Mouse (Mus musculus) spleen, postnatal 10 days (tissue): Measurements from ENCODE around the gene Prkg1.

ENCODE experiments used
- DNase-seq, 2 experiments: peaks; one replicate each; pipeline ENCODE4 v3.0.0; 2021 to 2022; ENCODE audit warnings: low spot score in 2 of 2

The Prkg1 gene

DNA sequence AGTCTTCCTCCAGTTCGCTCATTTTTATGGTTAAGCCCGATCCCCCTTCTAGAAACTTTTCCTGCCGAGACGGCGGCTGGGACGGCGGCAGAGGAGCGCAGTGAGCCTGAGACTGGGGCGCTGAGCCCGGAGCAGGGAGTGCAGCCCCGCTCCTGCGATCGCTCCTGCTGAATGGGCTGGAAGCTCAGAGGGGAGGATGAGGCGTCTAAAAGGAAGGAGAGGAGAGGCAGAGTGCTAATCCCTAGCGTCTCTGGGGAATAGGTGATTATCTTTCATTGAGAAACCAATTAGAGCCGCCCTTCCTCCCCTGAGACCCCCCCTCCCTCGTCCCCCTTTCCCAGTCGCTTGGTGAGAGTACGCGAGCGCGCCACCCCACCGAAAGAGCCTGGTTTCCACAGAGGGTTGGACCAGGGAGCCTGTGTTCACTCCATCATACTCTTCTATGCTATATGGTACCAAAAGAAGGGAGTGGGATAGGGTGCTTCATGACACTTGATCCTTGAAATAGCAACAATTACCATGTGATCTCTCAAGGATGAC lies at the start of gene Prkg1:
Prkg1 (minus strand) TSS at position 233 of the 540 bp plus-strand sequence.
- DNase-seq: peak in 1 of 2 experiments; percentile 15

DNA sequence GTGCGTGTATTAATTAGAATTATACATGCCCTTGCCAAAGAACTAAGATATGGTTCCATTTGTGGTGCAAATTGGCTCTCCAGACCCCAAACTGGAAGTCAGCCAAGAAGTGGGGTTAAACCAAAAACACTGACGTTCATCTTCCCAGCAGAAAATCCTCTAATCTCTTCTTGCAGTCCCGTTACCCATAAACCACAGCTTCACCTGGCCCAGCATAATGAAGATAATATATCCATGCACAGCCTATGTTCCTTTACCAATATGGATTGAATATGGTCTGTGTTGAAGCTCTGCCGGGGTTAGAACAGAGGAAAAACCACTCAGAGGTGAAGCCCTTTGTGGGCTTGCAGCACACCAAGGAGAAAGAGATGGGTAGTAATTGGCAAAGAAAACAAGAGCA lies 48.3 kb upstream of the Prkg1 start:
- DNase-seq: no peak

DNA sequence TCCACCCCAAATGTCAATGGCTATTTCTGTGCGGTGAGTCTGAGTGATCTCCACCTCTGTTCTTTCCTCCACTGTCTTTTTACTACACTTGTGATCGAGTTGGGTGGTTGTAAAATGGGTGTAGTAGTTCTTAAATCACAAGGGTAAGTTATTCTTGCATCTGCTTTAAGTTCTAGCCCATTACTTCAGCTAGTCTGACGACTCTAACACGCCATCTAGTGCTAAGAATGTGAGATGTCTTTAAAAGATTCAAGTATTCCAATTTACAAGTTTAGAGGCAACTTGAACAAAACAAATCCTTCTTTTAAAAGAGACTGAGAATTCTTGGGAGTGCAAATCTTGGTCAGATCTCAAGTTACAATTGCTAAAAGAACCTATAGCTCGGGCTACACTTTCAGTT lies 46.5 kb upstream of the Prkg1 start:
- no peak for DNase-seq

DNA sequence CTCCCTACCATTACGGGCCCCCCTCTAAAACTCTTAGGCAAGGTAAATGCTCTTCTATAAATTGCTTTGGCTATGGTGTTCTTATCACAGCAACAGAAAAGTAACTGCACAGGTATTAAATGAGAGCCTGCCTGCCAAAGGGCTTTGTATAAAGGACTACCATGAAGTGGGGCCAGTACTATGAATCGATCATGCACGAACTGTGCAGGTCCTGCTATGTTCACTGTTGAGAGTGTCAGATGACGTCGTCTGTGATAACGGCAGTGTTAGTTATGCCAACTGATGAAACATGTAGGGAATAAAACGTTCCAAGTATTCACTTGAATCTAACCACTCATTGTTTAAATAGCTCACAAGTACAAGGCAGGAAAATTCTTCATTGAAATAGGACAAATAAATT lies 40.6 kb upstream of the Prkg1 start:
- DNase-seq: no peak

DNA sequence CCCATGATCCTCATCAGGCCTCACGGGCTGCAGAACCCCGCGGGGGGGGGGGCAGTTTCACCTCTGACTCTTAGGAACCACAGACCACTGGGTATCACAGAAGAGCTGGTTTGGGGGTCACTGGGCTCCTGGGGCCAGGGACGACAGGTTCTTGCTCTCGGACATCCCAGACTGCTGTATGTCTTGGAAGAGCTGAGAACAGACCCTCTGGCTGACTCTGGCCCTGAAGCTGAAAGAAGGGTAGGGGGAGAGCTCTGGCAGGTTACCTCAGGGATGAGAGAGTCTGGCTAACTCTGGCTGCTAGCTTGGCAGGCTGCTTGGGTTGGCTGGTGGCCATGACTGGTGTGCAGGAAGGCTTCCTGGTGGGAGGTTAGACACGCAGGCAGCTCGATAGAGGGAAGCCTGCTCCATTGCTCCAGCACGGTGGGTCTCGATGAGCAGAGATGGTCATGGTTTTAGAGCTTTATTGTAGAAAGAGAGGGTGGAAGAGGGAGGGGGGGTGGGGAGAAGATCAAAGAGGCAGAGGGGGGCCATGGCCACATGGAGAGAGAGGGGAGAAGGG lies 30.7 kb upstream of the Prkg1 start:
- no peak for DNase-seq

DNA sequence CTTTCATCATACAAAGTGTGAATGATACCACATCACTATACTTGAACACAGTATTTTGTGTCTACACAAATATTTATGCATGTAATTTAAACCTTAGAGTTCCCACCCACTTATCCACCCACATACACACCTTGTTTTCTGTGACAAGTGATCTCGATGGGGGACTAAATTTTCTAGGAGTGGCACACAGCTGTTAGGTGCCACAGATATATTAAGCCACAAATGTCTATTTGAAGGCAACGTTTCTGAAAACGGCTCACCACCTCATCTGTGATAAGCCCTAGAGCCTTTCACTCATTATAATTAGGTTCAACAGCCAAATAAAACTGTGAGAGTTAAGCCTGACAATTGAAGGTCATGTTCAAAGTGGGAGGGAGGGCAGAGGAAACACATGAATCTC lies 26.9 kb upstream of the Prkg1 start:
- no peak for DNase-seq

DNA sequence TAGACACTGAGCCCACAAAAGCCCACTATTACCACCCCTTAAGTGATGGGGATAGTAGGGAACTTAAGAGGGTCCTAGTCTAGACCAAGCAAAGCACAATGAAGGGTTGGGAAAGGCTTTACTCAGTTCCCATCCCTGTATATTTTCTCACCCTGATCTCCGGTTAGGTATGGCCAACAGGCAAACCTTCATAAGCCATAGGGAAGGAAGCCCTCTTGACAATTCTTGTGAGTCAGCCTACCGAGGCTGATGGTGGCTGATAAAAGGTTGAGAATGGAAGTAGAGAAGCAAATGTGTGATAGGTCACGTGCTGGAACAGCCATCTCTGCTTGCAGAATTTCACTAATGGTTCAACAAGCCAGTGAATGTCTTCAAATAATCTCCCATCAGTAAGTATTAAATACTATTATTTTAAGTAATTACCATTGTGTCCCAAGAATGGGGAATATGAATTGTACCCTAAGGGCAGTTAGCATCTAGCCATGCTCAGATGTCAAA lies 16.7 kb upstream of the Prkg1 start:
- DNase-seq: no peak

DNA sequence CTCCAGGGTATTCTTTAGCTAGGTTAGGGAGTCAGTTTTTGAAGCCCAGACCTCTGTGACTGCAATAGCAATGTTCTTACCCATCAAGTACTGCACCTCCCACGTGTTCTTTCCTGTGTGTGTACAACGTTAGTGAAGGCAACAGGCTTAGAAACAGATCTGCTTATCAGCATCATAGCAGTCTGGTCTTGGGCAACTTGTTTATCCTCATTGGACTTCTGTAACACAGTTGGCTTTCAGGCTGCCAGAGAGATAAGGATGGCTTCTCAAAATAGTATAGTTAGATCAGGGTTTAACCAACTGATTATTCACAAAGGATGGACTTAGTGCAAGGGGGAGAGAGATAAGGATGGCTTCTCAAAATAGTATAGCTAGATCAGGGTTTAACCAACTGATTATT lies 16.2 kb upstream of the Prkg1 start:
- DNase-seq: no peak

DNA sequence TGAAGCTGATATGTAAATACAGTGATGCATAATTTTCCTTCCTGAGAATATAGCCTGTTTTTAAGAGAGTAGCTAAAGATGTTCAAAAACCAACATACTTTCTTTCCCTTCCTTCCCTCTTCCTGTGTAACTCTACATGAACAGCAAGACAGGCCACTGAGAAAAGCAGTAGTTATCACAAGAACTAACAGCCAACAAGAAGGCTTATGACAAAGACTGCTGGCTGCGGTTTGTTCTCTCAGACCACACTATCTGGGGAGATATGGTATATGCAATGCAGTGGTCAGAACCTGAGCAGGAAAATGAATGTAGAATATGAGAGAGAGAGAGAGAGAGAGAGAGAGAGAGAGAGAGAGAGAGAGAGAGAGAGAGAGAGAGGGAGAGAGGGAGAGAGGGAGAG lies 15.4 kb upstream of the Prkg1 start:
- DNase-seq: no peak

DNA sequence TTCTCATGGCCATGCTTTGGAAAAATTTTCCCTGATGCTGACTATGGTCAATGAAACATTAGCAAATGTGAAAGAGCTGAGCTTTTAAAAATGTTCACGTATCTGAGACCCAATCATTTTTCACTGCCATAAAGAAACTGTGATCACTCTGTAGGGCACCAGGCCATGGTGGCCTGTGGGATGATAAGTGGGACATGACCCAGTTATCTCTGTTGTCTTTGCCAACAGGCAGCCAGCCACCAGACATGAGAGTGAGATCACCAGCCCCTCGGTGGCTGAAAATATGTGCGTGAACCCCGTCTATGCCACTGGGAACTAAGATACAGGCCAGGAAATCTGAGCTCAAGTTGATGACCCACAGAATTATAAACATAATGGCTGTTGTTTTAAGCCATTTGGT lies 14.2 kb upstream of the Prkg1 start:
- no peak for DNase-seq

DNA sequence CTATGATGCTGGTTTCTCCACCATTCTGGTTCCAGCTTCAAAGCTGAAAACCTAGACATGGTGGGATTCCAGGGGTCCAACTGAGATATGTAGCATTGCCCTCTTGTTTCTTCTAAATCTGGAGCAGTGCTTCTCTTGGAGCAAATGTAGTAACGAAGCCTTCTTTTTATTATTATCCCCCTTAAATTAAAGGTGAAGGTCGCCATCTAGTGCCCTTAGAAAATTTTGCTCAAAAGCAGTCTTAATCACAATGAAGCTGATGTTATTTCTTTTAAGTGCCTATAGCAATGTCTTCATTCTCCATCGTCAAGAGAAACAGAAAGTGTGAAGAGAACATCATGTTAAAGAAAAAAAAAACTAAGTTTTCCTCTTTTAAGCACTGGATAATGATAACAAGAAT lies 2.2 kb upstream of the Prkg1 start:
- DNase-seq: no peak

DNA sequence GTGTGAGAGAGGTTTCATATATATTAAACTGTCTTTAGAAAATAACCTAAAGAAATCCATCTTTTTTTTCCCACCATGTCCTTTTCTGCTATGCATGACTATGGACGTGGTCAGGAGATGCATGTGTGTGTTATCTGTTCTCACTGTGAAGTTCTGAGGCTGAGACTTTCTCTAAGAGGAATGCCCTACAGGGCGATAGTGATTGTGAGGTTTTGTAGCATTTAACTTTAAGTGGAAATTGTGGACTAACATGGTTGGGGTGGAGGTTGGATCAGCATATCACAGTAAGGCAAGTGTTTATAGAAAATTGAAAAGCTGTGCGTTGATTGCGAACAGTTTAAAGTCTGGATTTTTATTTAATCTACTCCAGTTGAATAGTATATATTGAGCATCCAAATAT lies 618 bp upstream of the Prkg1 start:
- DNase-seq: no peak

DNA sequence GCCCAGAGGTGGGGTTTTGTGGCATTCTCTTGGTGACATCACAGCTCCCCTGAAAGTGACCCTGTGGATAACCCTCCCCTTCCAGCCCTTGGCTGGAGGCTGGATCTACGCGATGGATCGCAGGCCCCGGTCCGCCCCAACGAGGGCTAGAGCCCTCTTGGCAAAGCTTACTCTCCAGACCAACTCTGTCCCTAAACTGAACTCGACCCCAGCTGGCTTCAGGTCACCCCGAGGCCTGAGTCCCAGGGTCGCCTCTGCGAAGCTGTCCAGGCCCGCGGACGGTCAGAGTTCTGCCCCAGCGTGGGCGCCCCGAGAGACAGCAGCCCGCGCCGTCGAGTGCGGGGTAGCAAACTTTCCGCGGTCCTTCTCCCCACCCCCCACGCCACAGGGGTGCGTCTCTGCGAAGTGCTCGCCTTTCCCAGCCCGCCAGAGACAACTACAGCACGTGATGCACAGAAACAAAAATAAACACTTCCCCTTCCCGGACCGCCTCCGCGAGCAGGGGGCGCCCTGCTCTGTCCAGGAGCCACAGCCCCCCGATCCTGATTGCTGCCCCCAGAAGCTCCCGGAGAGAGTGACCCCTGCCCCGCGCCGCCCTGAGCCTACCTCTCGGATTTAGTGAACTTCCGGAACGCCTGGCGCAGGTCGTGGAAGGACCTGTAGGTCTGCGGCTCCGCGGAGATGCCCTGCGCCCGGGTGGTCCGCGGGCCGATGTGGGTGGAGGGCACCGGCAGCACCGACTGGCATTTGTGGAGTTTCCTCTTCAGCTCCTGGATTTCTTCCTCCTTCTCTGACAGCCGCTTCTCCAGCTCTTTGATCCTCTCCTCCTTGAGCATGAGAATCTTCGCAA lies 657 bp downstream of the Prkg1 start:
- DNase-seq: peak in 1 of 2 experiments; percentile 29

DNA sequence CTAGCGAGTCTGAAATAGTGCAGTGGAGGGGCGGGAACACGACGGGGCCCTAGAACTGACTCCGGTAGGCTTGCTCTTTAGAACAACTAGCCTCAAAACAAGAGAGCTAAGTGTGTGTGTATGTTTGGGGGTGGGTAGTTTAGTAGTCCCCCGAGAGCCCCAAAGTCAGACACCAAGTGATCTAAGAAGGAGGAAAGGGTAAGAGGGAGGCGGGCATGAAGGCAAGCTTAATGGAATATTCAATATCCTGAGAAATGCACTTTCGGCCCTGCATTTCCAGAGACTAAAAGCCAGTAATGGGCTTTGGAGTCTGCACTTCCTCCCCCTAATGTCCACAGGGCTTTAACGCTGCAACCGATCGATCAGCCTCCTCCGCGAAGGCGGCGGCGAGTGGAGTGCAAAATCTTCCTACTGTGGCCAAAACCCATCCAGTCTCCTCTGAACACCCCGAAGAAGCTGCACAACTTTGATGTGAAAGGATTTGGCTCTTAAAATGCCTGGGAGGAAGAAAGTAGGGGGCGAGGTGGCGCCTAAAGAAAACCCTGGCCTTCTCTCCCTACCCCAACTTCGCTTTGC lies 1.5 kb downstream of the Prkg1 start:
- DNase-seq: no peak

DNA sequence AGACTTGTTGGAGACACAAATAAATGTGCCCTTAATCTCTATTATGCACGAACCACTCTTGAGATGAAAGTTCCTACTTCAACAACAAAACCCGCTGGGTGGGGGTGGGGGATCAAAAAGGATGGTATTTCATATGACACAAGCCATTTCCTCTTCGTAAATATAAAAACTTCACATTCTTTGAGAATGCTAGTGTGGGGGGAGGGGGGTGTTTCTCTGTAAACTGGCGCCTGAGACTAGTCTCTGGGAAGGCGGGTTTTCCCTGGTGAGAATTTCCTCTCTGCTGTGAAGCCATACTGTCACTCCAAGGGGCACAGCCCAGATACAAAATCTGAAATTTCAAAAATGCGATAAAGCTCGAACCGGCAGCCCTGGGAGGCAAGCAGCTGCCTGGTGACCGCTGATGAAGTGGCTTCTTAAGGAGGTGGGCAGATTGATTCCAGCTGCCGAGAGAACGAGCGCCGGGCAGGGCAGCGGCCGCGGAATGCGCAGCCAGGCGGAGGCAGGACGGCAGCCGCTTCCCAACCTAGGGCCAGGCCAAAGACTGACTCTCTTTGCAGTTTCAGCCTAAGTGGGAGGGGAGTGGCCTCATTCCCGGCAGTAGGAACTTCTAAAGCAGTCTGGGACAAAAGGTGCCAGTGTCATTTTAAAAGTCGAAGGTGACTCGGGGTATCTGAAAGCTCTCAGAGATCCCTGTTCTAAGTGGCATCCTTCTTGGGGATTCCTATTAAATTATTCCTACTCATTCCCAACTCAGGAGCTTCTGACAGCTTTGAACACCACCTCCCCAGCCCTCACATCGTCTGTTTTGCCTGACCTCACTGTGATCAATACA lies 2.2 kb downstream of the Prkg1 start:
- peak in 1 of 2 experiments; percentile 16 for DNase-seq

DNA sequence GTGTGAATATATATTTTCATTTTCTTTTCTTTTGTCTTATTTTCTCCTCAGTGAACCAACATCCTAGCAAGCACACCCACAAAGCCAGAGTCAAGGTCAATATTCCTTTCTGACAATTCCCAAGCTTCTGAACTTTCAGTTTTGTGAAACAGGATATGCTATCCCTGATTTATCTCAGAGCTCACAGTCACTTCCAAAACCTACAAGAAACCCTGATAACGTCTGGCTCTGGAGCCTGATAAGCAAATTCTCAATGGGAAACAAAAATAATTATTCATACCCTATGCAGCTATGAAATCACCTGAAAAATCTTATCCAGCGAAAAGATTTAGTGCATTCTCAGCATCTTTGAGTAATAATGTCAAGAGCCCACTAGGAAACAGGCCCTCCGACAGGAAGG lies 5.0 kb downstream of the Prkg1 start:
- no peak for DNase-seq

DNA sequence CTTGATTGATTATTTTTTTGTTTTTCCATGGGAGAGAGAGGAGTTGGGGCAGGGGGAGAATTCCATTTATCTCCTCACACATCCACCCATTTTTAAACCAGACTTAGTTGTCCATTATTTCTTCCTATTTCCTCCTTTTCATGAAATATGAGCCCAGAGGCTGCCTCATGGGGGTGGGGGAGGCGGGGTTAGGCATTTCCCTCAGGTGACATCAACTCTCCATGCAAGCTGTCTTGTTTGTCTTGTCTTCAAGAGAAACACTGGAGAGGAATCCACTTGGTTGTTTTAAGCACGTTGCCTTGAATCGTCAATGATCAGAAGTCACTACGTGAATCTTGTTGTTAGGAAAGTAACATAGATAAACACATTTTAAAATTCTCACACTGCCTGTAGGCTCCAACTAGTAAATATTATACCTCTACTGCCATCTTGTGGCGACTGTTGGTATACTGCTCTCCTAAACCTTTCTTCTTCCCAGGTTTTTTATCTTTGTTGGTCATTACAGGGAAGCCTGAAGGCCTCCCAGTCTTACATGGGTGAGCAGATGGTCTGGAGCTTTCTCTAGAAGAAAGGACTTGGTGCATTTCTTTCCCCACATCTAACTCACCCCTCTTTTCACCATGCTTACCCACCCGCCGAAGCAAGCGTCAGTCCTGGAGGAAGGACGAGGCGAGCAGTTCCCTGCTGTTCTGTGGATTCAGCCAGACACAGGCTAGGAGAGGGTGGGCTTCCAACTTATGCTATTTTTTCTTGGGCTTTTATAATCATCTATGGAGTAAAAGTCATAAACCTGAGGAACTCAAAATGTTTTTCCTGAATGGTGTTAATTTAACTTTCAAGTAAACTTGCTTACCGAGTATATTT lies 8.7 kb downstream of the Prkg1 start:
- peak; percentile 24 to 55 for DNase-seq

DNA sequence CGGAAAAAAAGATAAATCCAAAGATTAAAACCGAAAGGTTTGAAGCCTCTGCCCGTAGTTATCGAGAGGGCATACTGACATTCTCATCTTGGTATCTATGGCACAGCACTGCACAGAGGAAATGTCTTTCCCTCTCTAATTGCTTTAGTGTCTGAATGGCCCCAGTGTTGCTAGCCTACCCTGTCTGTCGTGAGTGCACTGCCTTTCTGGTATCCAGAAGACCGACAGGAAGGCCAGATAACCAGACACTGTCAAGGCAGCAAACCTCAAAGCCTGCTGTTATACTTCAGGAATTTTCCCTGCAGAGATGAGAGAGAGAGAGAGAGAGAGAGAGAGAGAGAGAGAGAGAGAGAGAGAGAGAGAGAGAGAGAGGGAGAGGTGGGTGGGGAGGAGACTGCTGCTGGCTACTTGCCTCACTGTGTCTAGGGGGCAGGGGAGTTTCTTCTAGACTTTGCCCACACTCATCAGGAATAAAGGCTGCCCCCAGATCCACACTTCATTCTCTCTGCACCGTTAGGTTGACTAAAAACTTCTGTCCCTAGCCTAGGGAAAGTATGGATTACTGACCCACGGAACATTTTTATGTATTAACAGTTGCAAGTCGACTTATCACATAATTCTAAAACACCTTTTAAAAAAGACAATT lies 10.1 kb downstream of the Prkg1 start:
- DNase-seq: no peak

DNA sequence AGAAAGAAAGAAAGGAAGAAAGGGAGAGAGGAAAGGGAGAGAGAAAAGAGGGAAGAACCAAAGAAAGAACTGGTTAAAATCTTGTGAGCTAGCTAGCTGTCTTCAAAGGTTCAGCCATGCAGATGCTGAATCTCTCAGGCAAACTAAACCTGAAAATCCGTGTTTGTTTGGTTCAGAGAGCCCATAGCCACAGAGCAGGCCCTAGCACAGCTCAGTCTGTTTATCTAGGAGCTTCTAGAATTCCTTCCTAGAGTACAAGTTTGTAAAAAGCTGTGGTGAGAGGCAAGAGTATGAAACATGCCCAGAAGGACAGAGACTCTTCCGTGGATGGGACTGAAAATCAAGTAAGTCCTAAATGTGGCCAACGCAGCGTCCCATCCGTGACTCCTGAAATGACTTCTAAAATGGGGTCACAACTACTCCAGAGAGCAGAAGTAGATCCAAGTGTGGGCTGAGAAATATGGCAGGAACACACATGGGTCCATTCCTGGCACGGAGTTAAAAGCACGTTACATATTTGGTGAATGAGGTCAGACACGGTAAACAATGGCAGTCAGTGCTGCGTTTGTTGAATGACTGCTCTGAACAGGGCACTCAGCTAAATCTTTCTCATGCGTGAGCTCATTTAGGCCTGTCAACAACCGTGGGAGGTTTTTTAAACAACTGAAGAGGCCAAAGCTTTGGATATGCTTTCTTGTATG lies 13.7 kb downstream of the Prkg1 start:
- DNase-seq: no peak

DNA sequence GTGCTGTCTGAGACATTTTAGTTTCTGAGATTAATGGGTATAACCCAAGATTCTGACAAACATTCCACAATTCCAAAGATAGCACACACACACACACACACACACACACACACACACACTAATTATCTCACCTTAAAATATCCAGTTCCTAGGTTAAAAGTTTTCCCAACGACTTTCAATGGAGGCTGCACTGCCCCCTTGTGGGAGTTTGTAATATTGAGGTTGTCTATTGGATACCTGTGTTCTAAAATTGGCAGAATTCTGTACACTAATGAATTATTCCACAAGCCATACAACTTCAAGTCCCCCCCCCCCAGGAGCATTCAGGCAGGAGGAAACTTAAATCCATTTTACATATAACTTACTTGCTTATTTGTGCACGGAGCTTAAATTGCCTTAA lies 18.2 kb downstream of the Prkg1 start:
- peak in 1 of 2 experiments; percentile 56 for DNase-seq
